16 mouse cellular contexts compared by ENCODE assay signal in the genomic region with DNA sequence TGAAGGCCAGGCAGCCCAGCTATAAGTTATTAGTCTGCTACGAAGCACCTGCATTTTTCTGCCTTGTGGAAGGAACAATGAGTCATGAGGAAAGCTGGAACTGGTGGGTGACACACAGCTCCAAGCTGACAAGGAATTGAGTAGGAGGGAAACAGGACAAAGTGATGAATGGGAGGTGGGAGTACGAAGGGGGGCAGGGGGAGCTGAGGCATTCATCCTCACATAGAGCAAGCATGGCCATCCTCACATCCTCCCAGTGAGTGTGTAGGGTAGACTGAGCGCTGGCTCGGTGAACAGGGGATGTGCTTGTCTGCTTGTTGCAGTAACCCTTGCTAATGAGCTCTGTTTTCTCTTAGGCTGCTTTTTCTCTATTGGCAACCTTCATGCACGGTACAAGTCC.
DNase-seq lines count a peak whose midpoint lies in the region; ATAC-seq and TF ChIP-seq lines count a peak whose summit lies in the region.
"Had no signal": no experiment of that assay in that cellular context is flagged by ENCODE, and none has a peak within 500 bp of the region (broad histone marks: within the 10 kb centered on the region; RNA-seq: fewer than 3 reads in every experiment).

No protein-coding gene starts in this region.

- peak; percentile 91 for ATAC-seq in frontal cortex, adult (ENCODE audit: low TSS enrichment)
- ATAC-seq in kidney, postnatal 0 days (replicated peaks; ENCODE audit: low FRiP score, low read depth), result peak; percentile 65; the same call in 1 of the 2 replicates
- ATAC-seq in kidney, embryonic 15.5 days (replicated peaks; ENCODE audit: low FRiP score), result no peak
- ATAC-seq: forebrain, embryonic 14.5 days had no signal

- no peak overlapping the region for H3K27ac ChIP-seq in kidney, postnatal 0 days
- H3K27ac ChIP-seq in kidney, embryonic 15.5 days, result no peak overlapping the region
- H3K27ac ChIP-seq in cerebellum, adult 2 months (ENCODE audit: insufficient read depth, low read length), result no peak overlapping the region
- H3K27ac ChIP-seq: embryonic facial prominence, embryonic 10.5 days; limb, embryonic 15.5 days had no signal

- H3K9me3 ChIP-seq in kidney, postnatal 0 days (replicated peaks; ENCODE audit: low read length), result no peaks in the 10 kb centered on the region
- no peaks in the 10 kb centered on the region for H3K9me3 ChIP-seq in kidney, embryonic 15.5 days (replicated peaks)
- H3K9me3 ChIP-seq: embryonic facial prominence, embryonic 10.5 days; limb, embryonic 15.5 days had no signal

- no peaks in the 10 kb centered on the region for H3K27me3 ChIP-seq in kidney, postnatal 0 days (ENCODE audit: insufficient read depth, low read length)
- no peaks in the 10 kb centered on the region for H3K27me3 ChIP-seq in kidney, embryonic 15.5 days
- H3K27me3 ChIP-seq in cerebellum, adult 2 months (ENCODE audit: control insufficient read depth, insufficient read depth, low read length), result no peaks in the 10 kb centered on the region

- no peak for TF ChIP-seq POLR2A in cerebellum, adult 2 months (IDR thresholded peaks at IDR 0.05; ENCODE audit: borderline replicate concordance, insufficient read depth, low read length)

- H3K4me2 ChIP-seq in kidney, postnatal 0 days (ENCODE audit: low read length), result no peak overlapping the region
- no peak overlapping the region for H3K4me2 ChIP-seq in kidney, embryonic 15.5 days
- H3K4me2 ChIP-seq: heart, embryonic 11.5 days; limb, embryonic 15.5 days had no signal

- no peak for TF ChIP-seq CTCF in kidney, postnatal 0 days (IDR thresholded peaks at IDR 0.05; ENCODE audit: low read depth)
- no peak for TF ChIP-seq CTCF in cerebellum, adult 2 months (IDR thresholded peaks at IDR 0.05; ENCODE audit: borderline replicate concordance, insufficient read depth, low read depth, low read length)

- no peaks in the 10 kb centered on the region for H3K4me1 ChIP-seq in kidney, postnatal 0 days (replicated peaks; ENCODE audit: insufficient read depth, low read length)
- peaks cover 9% of the 10 kb centered on the region for H3K4me1 ChIP-seq in kidney, embryonic 15.5 days
- no peaks in the 10 kb centered on the region for H3K4me1 ChIP-seq in cerebellum, adult 2 months (ENCODE audit: control insufficient read depth, insufficient read depth, low read length)
- H3K4me1 ChIP-seq: embryonic facial prominence, embryonic 10.5 days; limb, embryonic 15.5 days had no signal

- H3K4me3 ChIP-seq in kidney, postnatal 0 days (replicated peaks; ENCODE audit: low read depth, low read length), result no peak overlapping the region
- no peak overlapping the region for H3K4me3 ChIP-seq in kidney, embryonic 15.5 days (replicated peaks)
- H3K4me3 ChIP-seq in cerebellum, adult 2 months (replicated peaks; ENCODE audit: insufficient read depth, low read depth, low read length), result no peak overlapping the region
- H3K4me3 ChIP-seq: embryonic facial prominence, embryonic 10.5 days; limb, embryonic 15.5 days had no signal

- no peaks in the 10 kb centered on the region for H3K36me3 ChIP-seq in kidney, postnatal 0 days (ENCODE audit: insufficient read depth, low read length)
- no peaks in the 10 kb centered on the region for H3K36me3 ChIP-seq in kidney, embryonic 15.5 days
- H3K36me3 ChIP-seq: embryonic facial prominence, embryonic 10.5 days; limb, embryonic 15.5 days had no signal

- WGBS in kidney, postnatal 0 days, result 63% methylated on average over 5 of the region's 5 CpGs
- WGBS in kidney, embryonic 15.5 days, result 54% methylated on average over 5 of the region's 5 CpGs
- WGBS in cerebellum, adult 2 months, result 87% methylated on average over 5 of the region's 5 CpGs

- DNase-seq in frontal cortex, postnatal 14 days (ENCODE audit: low spot score in 2 of 2), result no peak
- DNase-seq in kidney, postnatal 0 days (ENCODE audit: low spot score), result no peak
- DNase-seq in right cerebral cortex, adult 18-20 months, result peak; percentile 81
- DNase-seq in right cerebral cortex, postnatal 4 days, result no peak
- peak; percentile 66 to 67 for DNase-seq in right cerebral cortex, postnatal 36 days (ENCODE audit: low spot score in 2 of 2)
- no peak for DNase-seq in cerebellum, adult 2 months
- DNase-seq: gastrocnemius, postnatal 36 days; heart, postnatal 14 days; kidney, adult 2 months; lung, postnatal 14 days had no signal

- no peak overlapping the region for H3K9ac ChIP-seq in kidney, postnatal 0 days (ENCODE audit: low read depth, low read length)
- no peak overlapping the region for H3K9ac ChIP-seq in kidney, embryonic 15.5 days
- H3K9ac ChIP-seq: limb, embryonic 15.5 days had no signal

Comparison
In these comparisons a context has a peak if more than half of its experiments do, and no peak if none do; other contexts are left out.
1. DNase-seq: peak in right cerebral cortex, adult 18-20 months (single experiment) and right cerebral cortex, postnatal 36 days (2 of 2); none in frontal cortex, postnatal 14 days (0 of 2), kidney, postnatal 0 days (single experiment), right cerebral cortex, postnatal 4 days (single experiment) and cerebellum, adult 2 months (0 of 2).